Mouse (Mus musculus): ENCODE data around the gene Eif3f.

The Eif3f gene

GRCm38 (mm10) chr7:108972273-108972672 lies 38.1 kb downstream of the Eif3f start:
- DNase-seq: no peak

- no peak for DNase-seq
These were observed 51.9 kb downstream of the Eif3f start for GRCm38 (mm10) chr7:108985934-108986708.

GRCm38 (mm10) chr7:108991207-108991606 lies 57.0 kb downstream of the Eif3f start:
- DNase-seq: no peak
